Mouse (Mus musculus): Measurements from ENCODE around the gene Rubcn. TPM values are rescaled to one million over a fixed set of nuclear protein-coding genes. Genes with fewer than 3 reads are reported as not detected.
"Not testable (repeated sequence)": the region's sequence is repeated elsewhere in the genome, so short reads cannot be mapped to it uniquely, and the experiment has no call there.

Rubcn gene
- total RNA-seq (2021): 10 to 100 TPM; 54.4 to 58.6 TPM
- long read RNA-seq, experiment 1, full-length matches to known transcripts: 10 of 21 reads
- long read RNA-seq, experiment 1, partial matches to known transcripts: 4 of 21 reads
- long read RNA-seq, experiment 1, other reads (novel, unspliced or antisense): 7 of 21 reads
- long read RNA-seq, experiment 2, full-length matches to known transcripts: 14 of 25 reads
- long read RNA-seq, experiment 2, partial matches to known transcripts: 1 of 25 reads
- long read RNA-seq, experiment 2, other reads (novel, unspliced or antisense): 10 of 25 reads

DNA sequence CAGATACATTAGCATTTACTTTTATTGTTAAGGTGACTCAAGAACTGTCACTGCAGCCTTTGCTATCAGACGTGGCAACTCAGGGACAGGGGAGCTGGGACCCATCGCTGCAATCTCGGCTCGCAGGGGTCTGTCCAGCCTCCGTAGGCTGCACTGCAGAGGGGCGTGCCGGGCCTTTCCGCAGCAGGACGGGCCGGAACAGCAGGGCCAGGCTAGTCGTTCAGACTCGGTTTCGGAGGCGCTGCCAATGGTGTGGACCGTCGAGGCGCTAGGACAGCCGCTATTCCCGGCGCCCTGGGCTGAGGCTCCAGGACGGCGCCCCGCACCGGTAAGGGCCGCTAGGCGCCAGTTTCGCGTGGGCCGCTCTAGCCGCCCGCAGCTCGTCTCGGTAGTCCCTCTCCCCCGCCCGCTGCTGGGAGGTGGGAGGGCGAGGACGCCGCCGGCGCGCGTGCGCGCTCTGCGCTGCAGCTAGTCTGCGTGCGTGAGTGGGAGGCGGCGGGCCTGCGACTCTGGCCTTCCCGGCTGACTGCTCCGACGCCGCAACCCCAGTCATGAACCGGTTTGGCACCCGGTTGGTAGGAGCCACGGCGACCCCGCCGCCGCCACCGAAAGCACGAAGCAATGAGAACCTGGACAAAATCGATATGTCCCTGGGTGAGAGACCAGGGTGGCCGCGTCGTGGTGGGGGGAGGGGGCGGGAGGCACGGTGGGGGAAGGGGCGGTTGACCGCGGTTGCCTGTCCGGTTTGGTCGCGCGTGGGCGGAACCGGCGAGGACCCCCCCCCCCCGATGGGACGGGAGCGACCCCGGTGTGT is at the start of gene Rubcn, which contains the start of gene Fyttd1:
Rubcn (minus strand) TSS at position 424 of the 814 bp plus-strand sequence.
Fyttd1 (plus strand) TSS at position 158 of the 814 bp plus-strand sequence.
- peak; percentile 93 to 96 for DNase-seq (ENCODE audit: low spot score in 2 of 2)

- DNase-seq (ENCODE audit: low spot score in 2 of 2): no peak
Measured at GRCm38 (mm10) chr16:32927044-32927443, 49.5 kb upstream of the Rubcn start.

GRCm38 (mm10) chr16:32926629-32927028 is 49.1 kb upstream of the Rubcn start:
- DNase-seq (ENCODE audit: low spot score in 2 of 2): peak in 1 of 2 experiments; percentile 14

GRCm38 (mm10) chr16:32915292-32916068 is 37.9 kb upstream of the Rubcn start:
- DNase-seq (ENCODE audit: low spot score in 2 of 2): no peak

- DNase-seq (ENCODE audit: low spot score in 2 of 2): peak; percentile 92 to 93
Measured at GRCm38 (mm10) chr16:32913937-32914881, 36.6 kb upstream of the Rubcn start, which contains the start of gene Lrch3. Gene Lrch3, plus strand, starts transcription at chr16:32914100.

GRCm38 (mm10) chr16:32913212-32913611 is 35.6 kb upstream of the Rubcn start:
- DNase-seq (ENCODE audit: low spot score in 2 of 2): no peak

DNA sequence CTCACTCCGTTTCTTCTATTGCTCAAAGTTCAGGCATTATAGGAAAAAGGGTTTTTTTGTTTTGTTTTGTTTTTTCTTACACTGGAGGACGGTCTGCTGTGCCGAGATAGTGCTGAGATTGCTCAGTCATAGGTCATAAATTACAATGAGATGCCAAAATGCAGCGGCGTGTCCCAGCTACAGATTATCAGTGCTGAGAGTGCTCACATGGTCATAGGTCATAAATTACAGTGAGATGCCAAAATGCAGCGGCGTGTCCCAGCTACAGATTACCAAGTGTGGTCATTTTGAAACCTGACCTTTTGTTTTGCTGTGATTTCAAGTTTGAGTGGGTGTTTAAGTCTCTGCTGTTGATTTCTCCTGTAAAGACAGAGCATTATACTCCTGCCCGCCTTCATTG is 29.2 kb upstream of the Rubcn start:
- DNase-seq (ENCODE audit: low spot score in 2 of 2): no peak

GRCm38 (mm10) chr16:32906186-32906585 is 28.6 kb upstream of the Rubcn start:
- DNase-seq (ENCODE audit: low spot score in 2 of 2): no peak

- DNase-seq (ENCODE audit: low spot score in 2 of 2): no peak
Measured at GRCm38 (mm10) chr16:32902051-32902428, 24.5 kb upstream of the Rubcn start.

- DNase-seq (ENCODE audit: low spot score in 2 of 2): no peak
Measured at GRCm38 (mm10) chr16:32901360-32902050, 23.9 kb upstream of the Rubcn start.

- no peak for DNase-seq (ENCODE audit: low spot score in 2 of 2)
Measured at GRCm38 (mm10) chr16:32896126-32896525, 18.6 kb upstream of the Rubcn start.

DNA sequence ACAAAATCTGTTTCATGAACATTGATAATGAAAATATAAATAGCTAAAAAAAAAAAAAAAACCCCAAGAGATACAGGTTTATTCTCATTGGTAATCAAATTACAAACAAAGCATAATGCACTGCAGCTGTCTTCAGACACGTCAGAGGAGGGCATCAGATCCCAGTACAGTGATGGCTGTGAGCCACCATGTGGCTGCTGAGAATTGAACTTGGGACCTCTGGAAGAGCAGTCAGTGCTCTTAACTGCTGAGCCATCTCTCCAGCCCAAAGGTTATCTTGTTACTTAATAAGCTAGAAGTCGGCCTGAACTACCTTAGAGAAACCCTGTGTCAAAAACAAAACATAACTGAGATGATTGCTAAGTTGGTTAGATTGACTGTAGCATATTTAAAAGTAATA is 12.3 kb upstream of the Rubcn start:
- DNase-seq (ENCODE audit: low spot score in 2 of 2): no peak

DNA sequence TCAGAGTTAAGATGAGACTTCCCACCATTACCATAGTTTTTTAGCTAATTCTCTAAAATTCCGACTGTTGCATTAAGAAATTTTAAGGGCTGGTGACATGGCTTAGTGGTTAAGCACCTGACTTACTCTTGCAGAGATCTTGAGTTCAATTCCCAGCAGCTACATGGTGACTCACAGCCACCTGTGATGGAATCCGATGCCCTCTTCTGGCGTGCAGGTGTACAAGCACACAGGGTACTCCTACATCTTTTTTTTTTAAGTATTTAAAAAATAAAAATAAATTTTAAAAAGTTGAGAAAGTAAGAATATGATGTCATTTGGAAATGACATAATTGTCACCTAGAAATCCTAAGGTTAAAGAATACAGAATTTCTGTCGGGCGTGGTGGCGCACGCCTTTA is 10.4 kb upstream of the Rubcn start:
- no peak for DNase-seq (ENCODE audit: low spot score in 2 of 2)

GRCm38 (mm10) chr16:32881538-32881937 is 4.0 kb upstream of the Rubcn start:
- DNase-seq (ENCODE audit: low spot score in 2 of 2): no peak

DNA sequence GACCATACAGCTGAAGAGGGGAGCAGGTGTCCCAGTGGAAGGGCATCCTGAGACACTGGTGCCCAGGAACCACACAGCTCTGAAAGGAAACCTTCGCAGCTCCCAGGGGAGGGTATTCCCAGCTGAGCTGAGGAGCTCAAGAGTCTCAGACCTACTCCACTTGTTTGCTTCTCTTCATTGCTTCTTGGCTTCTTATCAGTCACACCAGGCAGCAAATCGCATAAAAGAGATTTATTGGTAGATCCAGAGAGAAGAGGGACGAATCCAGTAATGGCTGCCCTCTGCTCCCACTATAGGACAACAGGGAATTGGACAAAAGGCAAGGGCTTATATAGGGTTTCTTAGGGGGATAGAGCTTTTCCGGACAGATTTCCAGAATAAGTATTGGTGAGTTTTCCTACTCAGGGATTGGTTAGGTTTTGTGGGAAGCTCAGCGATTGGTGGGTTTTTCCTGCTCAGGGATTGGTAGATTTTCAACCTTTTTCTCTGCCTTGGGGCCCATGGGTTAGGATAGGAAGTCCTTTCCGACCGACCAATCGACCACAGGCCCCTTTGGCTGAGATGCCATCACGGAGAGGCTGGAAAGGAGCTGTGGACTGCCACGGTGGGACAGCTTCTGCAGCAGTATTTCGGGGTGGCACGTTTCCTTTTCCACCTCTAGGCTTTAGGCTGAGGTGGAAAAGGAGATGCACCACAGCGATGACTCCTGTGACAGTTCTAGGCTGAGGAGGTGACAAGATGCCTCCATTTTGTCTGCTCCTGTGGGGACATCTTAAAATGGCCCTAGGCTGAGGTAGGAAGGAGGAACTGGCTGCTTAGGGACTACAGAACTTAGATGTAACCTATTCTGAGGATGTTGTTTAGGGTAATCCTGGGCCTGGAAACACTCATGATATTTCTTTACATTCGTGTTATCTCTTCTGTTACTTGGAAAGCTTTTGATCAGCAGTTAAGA is 1.7 kb upstream of the Rubcn start:
- DNase-seq (ENCODE audit: low spot score in 2 of 2): no peak

DNA sequence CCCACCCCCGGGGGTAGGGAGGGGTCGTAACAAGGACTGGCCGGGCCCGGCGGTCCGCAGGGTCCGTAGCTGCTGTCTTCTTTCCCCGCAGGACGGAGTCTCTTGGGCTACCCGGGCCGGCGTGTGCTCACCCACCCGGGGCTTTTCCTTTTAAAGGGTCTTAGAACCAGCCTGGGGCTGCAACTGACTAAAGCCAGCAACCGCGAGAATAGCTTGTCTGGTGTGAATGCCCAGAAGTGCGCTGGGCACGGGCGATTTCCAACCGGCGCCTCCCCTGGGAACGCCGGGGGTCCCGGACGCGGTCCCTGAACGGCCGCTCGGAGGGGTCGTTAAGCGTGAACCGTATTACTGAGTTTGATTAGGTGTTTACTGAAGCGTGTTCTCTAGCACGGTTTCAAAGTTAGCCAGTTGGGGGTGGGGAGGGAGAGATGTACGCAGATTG is 612 bp upstream of the Rubcn start:
- DNase-seq (ENCODE audit: low spot score in 2 of 2): peak in 1 of 2 experiments; percentile 21

GRCm38 (mm10) chr16:32876831-32877230 is 735 bp downstream of the Rubcn start:
- no peak for DNase-seq (ENCODE audit: low spot score in 2 of 2)

GRCm38 (mm10) chr16:32875847-32876246 is 1.7 kb downstream of the Rubcn start:
- no peak for DNase-seq (ENCODE audit: low spot score in 2 of 2)

DNA sequence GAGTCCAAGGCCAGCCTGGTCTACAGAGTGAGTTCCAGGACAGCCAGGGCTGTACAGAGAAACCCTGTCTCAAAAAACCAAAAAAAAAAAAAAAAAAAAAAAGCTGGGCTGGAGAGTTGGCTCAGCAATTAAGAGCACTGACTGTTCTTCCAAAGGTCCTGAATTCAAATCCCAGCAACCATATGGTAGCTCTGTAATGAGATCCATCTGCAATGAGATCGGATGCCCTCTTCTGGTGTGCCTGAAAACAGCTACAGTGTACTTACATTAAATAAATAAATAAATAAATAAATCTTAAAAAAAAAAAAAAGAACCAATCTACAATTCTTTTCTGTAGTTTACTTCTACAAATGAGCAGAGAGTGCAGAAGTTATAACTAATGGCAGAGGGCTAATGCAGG is 2.3 kb downstream of the Rubcn start:
- not testable (repeated sequence) for DNase-seq (ENCODE audit: low spot score in 2 of 2)

All from layer of hippocampus, postnatal 14 days (tissue).